Mouse (Mus musculus): ENCODE results near the gene Mtmr6.
"Not testable (repeated sequence)": the region's sequence is repeated elsewhere in the genome, so short reads cannot be mapped to it uniquely, and the experiment has no call there.

Mtmr6 gene

GRCm38 (mm10) chr14:60295531-60295930, 30.5 kb downstream of the Mtmr6 start:
- DNase-seq (ENCODE audit: low spot score), result no peak

GRCm38 (mm10) chr14:60300224-60300991, 35.4 kb downstream of the Mtmr6 start:
- no peak for DNase-seq (ENCODE audit: low spot score)

GRCm38 (mm10) chr14:60301024-60301423, 36.0 kb downstream of the Mtmr6 start:
- DNase-seq (ENCODE audit: low spot score), result no peak

GRCm38 (mm10) chr14:60302441-60302840, 37.4 kb downstream of the Mtmr6 start:
- DNase-seq (ENCODE audit: low spot score), result no peak

GRCm38 (mm10) chr14:60304441-60305220, 39.6 kb downstream of the Mtmr6 start:
- DNase-seq (ENCODE audit: low spot score), result no peak

GRCm38 (mm10) chr14:60308113-60308512, 43.1 kb downstream of the Mtmr6 start:
- DNase-seq (ENCODE audit: low spot score), result no peak

- DNase-seq (ENCODE audit: low spot score), result no peak
Observed at GRCm38 (mm10) chr14:60310691-60311090, 45.7 kb downstream of the Mtmr6 start.

GRCm38 (mm10) chr14:60319231-60319630, 54.2 kb downstream of the Mtmr6 start:
- DNase-seq (ENCODE audit: low spot score), result no peak

- no peak for DNase-seq (ENCODE audit: low spot score)
Observed at GRCm38 (mm10) chr14:60320813-60321212, 55.8 kb downstream of the Mtmr6 start.

GRCm38 (mm10) chr14:60340001-60340400, 75.0 kb downstream of the Mtmr6 start:
- DNase-seq (ENCODE audit: low spot score), result not testable (repeated sequence)

GRCm38 (mm10) chr14:60340570-60340969, 75.5 kb downstream of the Mtmr6 start:
- DNase-seq (ENCODE audit: low spot score), result no peak

GRCm38 (mm10) chr14:60345326-60345876, 80.4 kb downstream of the Mtmr6 start:
- DNase-seq (ENCODE audit: low spot score), result no peak

All from testis, postnatal 14 days (tissue).